Mouse (Mus musculus) intestine, embryonic 15.5 days (tissue): Measurements from ENCODE around the gene 4833427G06Rik. TPM values are rescaled to one million over a fixed set of nuclear protein-coding genes. Genes with fewer than 3 reads are reported as not detected.

Experiments used
- ATAC-seq: fragments of 200-750 bp; cut with Nextera tagmentation; 2 replicates; pipeline ENCODE4 v1.8.0; 2017; ENCODE audit warnings: moderate TSS enrichment, moderate library complexity
- H3K27ac ChIP-seq: fragments of 300-500 bp; sonication (generic); 2 replicates; pipeline ENCODE4 v1.5.1; 2015; ENCODE audit warnings: mild to moderate bottlenecking, inconsistent platforms
- H3K27me3 ChIP-seq: fragments of 300-500 bp; sonication (generic); replicated peaks from 2 replicates; pipeline ENCODE4 v1.6.1; 2015; ENCODE audit warnings: inconsistent platforms
- H3K36me3 ChIP-seq: fragments of 300-500 bp; sonication (generic); 2 replicates; pipeline ENCODE4 v1.6.1; 2015; ENCODE audit warnings: inconsistent platforms
- H3K4me1 ChIP-seq: fragments of 300-500 bp; sonication (generic); replicated peaks from 2 replicates; pipeline ENCODE4 v1.6.1; 2015; ENCODE audit warnings: inconsistent platforms
- H3K4me2 ChIP-seq: fragments of 300-500 bp; sonication (generic); replicated peaks from 2 replicates; pipeline ENCODE4 v1.6.1; 2015; ENCODE audit warnings: mild to moderate bottlenecking, inconsistent platforms
- H3K4me3 ChIP-seq: fragments of 300-500 bp; sonication (generic); replicated peaks from 2 replicates; pipeline ENCODE4 v1.5.1; 2015; ENCODE audit warnings: inconsistent platforms
- H3K9ac ChIP-seq: fragments of 300-500 bp; sonication (generic); 2 replicates; pipeline ENCODE4 v1.6.1; 2015; ENCODE audit warnings: inconsistent platforms
- H3K9me3 ChIP-seq: fragments of 300-500 bp; sonication (generic); 2 replicates; pipeline ENCODE4 v1.6.1; 2016; ENCODE audit warnings: inconsistent platforms
- WGBS: fragments of 180-500 bp; shearing (Covaris S2); methylation state at CpG from one replicate; pipeline ENCODE4 v1.1.7; 2015; 5-methylcytosine and 5-hydroxymethylcytosine counted together
- microRNA counts: library from miRNA; unstranded; fragments of <30 nt; microRNA quantifications from one replicate; lab custom pipeline; 2016
- polyA plus RNA-seq: library from polyadenylated mRNA; unstranded; fragments of >200 nt; fragmentation: Nextera tagmentation; extraction: Ambion mirVana; gene quantifications from 2 replicates; pipeline ENCODE4 v1.2.1, GENCODE M21; 2015

The 4833427G06Rik gene
- polyA plus RNA-seq, 1 experiment from 2014 or later = not detected

DNA sequence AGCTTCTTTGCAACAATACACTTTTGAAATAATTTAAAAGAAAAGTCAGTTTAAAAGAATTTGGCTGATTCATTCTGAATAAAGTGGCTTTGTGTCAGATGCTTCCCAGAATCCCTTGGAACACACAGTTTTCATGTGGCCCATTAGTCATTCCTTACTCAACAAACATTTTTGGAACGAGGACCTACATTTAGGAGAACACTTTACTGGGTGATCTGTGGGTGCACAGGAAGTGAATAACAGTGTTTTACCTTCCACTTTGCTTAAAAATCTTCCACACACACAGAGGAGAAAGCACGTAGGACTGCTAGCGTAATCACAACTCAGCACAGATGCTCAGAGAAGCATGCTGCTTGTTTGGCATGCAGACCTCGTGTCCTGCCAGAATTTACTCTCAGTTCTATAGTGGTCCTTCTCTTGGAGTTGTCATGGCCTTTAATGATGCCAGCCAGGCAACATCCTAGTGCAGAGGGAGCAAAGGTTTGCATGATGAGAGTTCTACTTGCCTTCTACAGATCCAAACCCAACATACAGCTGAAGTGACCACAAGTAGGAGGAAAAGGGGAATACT lies 42.8 kb downstream of the 4833427G06Rik start:
- H3K27me3 ChIP-seq = no peaks in the 10 kb centered on the region
- H3K9me3 ChIP-seq = no peaks in the 10 kb centered on the region
- no peaks in the 10 kb centered on the region for H3K4me1 ChIP-seq
- ATAC-seq = no peak
- WGBS = 61% methylated on average over 4 of the region's 4 CpGs
- no peak overlapping the region for H3K9ac ChIP-seq
- H3K36me3 ChIP-seq = no peaks in the 10 kb centered on the region
- H3K27ac ChIP-seq = no peak overlapping the region
- no peak overlapping the region for H3K4me2 ChIP-seq
- no peak overlapping the region for H3K4me3 ChIP-seq

DNA sequence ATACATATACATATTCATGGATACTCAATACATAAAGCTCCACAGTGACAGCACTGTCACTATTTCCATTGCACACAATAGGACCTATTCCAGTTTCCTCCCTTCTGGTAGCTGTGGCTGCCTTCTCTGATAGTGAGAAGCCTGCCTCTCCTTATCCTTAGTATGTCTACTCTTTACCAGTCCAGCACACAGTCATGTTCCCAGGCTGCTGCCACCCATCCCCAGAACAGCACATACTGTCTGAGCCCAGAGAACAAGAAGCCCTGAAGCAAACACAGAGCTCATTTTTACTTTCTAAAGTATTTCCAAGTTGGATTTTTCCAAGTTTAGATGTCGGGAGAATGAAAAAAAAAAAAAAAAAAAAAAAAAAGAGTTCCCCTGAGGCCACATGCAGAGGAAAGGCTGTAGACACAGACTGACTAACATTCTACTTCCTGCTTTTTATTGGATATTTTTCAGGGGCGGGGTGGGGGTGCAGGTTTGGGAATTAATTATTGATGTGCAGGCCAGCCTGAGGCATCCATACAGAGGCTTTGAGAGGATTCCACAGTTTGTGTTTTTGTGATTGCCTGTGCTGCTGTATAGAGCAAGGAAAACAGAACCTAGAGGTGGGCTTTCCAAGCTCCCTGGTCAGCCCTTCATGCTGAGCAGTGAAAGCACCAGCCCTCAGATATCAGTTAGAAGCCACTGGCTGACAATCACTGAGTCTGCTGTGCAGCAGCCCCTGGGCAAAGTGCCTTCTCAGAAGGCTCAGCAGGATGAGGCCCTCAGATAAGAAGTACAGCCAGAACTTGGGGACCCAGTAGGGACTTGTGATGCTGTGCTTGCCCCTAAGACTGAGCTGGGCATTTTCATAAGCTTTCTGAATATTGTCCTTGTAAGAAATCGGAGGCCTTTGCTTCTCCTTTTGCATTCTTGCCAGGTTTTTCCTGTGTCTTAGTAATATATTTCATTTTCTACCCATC lies 45.2 kb downstream of the 4833427G06Rik start:
- no peak overlapping the region for H3K4me2 ChIP-seq
- H3K36me3 ChIP-seq = no peaks in the 10 kb centered on the region
- H3K9me3 ChIP-seq = no peaks in the 10 kb centered on the region
- H3K27me3 ChIP-seq = no peaks in the 10 kb centered on the region
- 65% methylated on average over 3 of the region's 3 CpGs for WGBS
- H3K4me3 ChIP-seq = no peak overlapping the region
- H3K27ac ChIP-seq = no peak overlapping the region
- no peak for ATAC-seq
- H3K4me1 ChIP-seq = no peaks in the 10 kb centered on the region
- H3K9ac ChIP-seq = no peak overlapping the region

DNA sequence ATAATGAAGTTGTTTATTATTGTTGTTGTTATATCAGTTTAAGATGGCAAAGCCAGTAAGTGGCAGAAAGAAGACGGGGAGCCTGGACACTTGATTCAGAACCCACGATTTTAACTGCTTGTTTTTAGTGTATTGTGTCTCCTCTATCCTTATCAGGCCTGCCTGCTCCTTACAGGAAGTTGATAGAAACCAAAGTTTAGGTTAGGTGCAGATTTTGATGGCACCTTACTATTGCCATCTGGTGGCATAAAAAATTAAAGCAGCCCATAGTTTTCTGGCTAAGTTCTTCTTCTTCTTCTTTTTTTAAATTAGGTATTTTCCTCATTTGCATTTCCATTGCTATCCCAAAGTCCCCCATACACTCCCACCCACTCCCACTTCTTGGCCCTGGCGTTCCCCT lies 49.7 kb downstream of the 4833427G06Rik start:
- 68% methylated on average over 3 of the region's 3 CpGs for WGBS
- Histone ChIP-seq H3K4me1 (no peaks in the 10 kb centered on the region), H3K27me3 (no peaks in the 10 kb centered on the region), H3K9me3 (no peaks in the 10 kb centered on the region), H3K4me3 (no peak overlapping the region), H3K9ac (no peak overlapping the region), H3K27ac (no peak overlapping the region), H3K36me3 (no peaks in the 10 kb centered on the region), H3K4me2 (no peak overlapping the region)
- no peak for ATAC-seq

DNA sequence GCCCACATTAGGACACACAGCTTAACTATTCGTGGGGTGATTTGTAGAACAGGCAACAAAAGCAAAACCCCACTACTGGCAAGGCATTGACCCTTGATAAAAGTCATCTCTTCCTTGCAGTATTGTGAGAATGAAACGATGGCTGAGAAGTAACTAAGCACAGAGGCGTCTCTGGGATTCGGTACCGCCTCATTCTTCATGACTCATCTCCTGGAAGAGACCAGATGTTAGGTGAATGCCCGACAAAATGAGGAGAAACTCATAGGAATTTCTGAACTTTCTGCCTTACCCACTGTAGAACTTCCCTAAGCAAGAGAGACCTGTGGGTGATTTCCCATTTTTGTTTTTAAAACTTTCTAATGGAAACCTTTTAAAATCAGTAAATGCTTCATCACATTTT lies 59.7 kb downstream of the 4833427G06Rik start:
- no peaks in the 10 kb centered on the region for H3K9me3 ChIP-seq
- 73% methylated on average over 6 of the region's 6 CpGs for WGBS

DNA sequence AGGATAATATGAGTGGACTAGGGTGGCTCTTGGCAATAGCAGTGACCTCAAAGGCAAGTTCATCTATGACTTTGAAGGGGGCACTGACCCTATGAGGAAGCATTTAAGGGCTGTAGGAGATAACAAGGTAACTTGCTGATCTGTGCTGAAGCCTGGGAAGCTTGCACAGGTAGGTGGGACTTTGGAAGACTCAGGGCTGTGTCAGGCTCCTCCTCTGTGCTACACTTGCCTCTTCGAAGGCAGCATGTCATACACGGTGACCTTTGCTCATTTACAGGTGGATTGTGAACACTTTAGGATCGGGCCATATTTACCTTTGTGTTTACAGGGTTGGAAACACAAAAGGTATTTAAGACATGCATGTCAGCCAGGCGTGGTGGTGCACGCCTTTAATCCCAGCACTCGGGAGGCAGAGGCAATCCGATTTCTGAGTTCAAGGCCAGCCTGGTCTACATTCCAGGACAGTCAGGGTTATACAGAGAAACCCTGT lies 60.3 kb downstream of the 4833427G06Rik start:
- no peaks in the 10 kb centered on the region for H3K4me1 ChIP-seq
- H3K4me2 ChIP-seq = no peak overlapping the region
- no peak overlapping the region for H3K9ac ChIP-seq
- H3K27ac ChIP-seq = no peak overlapping the region
- no peak; the same call in 1 of the 2 replicates for ATAC-seq
- 78% methylated on average over 7 of the region's 7 CpGs for WGBS
- H3K4me3 ChIP-seq = no peak overlapping the region
- H3K36me3 ChIP-seq = no peaks in the 10 kb centered on the region
- no peaks in the 10 kb centered on the region for H3K9me3 ChIP-seq
- H3K27me3 ChIP-seq = no peaks in the 10 kb centered on the region

More for the DNA sequence above, 59.7 kb downstream of the 4833427G06Rik start:
- H3K4me2 ChIP-seq = no peak overlapping the region
- H3K4me3 ChIP-seq = no peak overlapping the region
- ATAC-seq = no peak
- no peaks in the 10 kb centered on the region for H3K27me3 ChIP-seq
- no peaks in the 10 kb centered on the region for H3K36me3 ChIP-seq
- H3K9ac ChIP-seq = no peak overlapping the region
- H3K27ac ChIP-seq = no peak overlapping the region
- H3K4me1 ChIP-seq = no peaks in the 10 kb centered on the region

DNA sequence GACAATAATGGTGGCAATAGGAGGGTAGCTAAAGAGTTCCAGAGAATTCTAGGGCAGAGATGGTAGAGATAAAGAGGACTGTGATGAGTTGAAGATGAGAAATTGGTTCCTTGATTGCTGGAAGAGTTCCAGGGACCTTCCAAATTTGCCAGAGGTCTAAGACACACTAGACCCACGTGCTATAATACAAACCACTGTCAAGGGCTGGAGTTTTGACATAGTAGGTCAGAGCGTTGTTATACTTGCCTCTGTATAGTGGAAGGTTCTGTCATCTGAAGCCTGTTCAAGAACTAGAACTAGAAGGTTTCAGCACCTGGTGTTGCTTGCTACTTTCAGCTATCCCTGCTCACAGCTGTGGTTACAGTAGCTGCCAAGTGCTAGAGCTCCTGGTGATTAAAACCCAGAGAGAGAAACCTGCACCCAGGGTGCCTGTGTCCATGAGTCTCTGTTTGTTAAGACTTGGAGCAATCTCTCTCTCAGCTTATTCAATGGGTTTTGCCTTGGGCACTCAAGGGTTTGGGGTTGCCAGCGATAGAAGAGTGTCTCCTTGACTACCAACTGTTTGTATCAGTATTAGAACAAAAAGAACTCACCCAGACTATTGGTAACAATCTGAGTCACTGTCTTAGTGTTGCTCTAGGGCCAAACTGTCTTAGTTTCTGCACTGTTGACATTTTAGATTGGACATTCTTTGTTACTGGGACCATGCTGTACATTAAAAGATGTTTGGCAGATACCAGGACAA lies 68.9 kb downstream of the 4833427G06Rik start:
- Histone ChIP-seq H3K36me3 (no peaks in the 10 kb centered on the region), H3K4me1 (no peaks in the 10 kb centered on the region), H3K4me2 (no peak overlapping the region), H3K27me3 (no peaks in the 10 kb centered on the region), H3K9ac (no peak overlapping the region), H3K4me3 (no peak overlapping the region), H3K27ac (no peak overlapping the region), H3K9me3 (no peaks in the 10 kb centered on the region)
- 73% methylated on average over 3 of the region's 3 CpGs for WGBS
- no peak for ATAC-seq

DNA sequence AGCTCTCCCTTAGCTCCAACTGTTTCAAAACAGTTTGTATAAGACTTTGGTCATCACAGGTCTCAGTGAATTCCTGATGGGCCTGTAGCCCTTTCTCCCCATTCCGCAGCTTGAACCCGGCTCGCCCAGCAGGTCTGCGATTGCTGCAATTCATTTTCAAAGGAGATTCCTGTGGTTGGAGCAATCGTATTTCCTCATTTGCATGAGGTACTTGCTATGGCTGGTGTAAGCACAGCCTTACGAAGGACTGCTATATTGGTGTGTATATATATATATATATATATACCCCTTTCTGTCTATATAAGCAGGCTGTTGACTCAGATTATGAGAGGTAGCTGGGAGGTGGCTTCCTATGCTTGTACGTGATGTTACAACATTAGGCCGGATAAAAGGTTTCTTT lies 69.6 kb downstream of the 4833427G06Rik start:
- 74% methylated on average over 8 of the region's 8 CpGs for WGBS
- ATAC-seq = no peak
- H3K4me2 ChIP-seq = no peak overlapping the region

DNA sequence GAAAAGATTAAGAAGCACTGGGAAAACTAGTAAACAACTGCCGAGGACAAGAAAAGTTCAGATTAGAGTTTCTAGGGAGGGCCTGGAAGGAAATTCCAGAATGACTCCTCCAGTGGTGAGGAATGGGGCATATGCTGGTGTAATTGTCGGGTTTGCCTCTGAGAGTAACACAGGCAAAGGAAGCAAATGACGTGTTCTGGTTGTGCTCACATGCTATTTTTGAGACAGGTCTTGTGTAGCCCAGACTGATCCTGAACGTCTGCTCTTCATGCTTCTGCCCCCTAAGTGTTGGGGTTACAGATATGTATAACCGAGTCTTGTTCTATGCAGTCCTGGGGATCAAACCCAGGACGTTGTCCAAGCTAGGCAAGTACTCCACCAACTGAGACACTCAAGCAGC lies 70.3 kb downstream of the 4833427G06Rik start:
- no peak overlapping the region for H3K27ac ChIP-seq
- no peak overlapping the region for H3K4me2 ChIP-seq
- H3K4me1 ChIP-seq = no peaks in the 10 kb centered on the region
- H3K9me3 ChIP-seq = no peaks in the 10 kb centered on the region
- H3K27me3 ChIP-seq = no peaks in the 10 kb centered on the region
- no peak for ATAC-seq
- no peaks in the 10 kb centered on the region for H3K36me3 ChIP-seq
- H3K9ac ChIP-seq = no peak overlapping the region
- H3K4me3 ChIP-seq = no peak overlapping the region
- WGBS = 53% methylated on average over 6 of the region's 6 CpGs

More for the DNA sequence above, 69.6 kb downstream of the 4833427G06Rik start:
- H3K9me3 ChIP-seq = no peaks in the 10 kb centered on the region
- H3K27ac ChIP-seq = no peak overlapping the region
- no peak overlapping the region for H3K9ac ChIP-seq
- H3K4me3 ChIP-seq = no peak overlapping the region
- no peaks in the 10 kb centered on the region for H3K36me3 ChIP-seq
- no peaks in the 10 kb centered on the region for H3K4me1 ChIP-seq
- H3K27me3 ChIP-seq = no peaks in the 10 kb centered on the region

MicroRNA genes within 50 kb of the gene (microRNA counts, 519-probe panel; counts per million panel counts)
- microRNA mmu-miR-34b-3p (lab: Ali Mortazavi, UCI) (2,311 counts per million, percentile 60 among the panel's probes with 10 or more counts), microRNA mmu-miR-34b-5p (lab: Ali Mortazavi, UCI) (2,276 counts per million, percentile 58 among the panel's probes with 10 or more counts), microRNA mmu-miR-34c (lab: Ali Mortazavi, UCI) (3,650 counts per million, percentile 89 among the panel's probes with 10 or more counts)

Other genes with a start within 250 kb of the 4833427G06Rik start
- gene Sik2, start 93.0 kb downstream of the 4833427G06Rik start, polyA plus RNA-seq = 13.0 and 14.6 TPM in 2 replicates
- gene Btg4, start 41.2 kb downstream of the 4833427G06Rik start, polyA plus RNA-seq = not detected in 2 replicates
- gene Layn, start 25.0 kb downstream of the 4833427G06Rik start, polyA plus RNA-seq = 3.7 and 4.3 TPM in 2 replicates
- gene Gm32742, start 63.4 kb upstream of the 4833427G06Rik start, polyA plus RNA-seq = 0.01 TPM in 1 of 2 replicates, not detected in the other
- 0.10 and 0.20 TPM in 2 replicates for gene Pou2af1, start 111.6 kb upstream of the 4833427G06Rik start, polyA plus RNA-seq
- 2.1 and 2.6 TPM in 2 replicates for gene Colca2, start 176.5 kb upstream of the 4833427G06Rik start, polyA plus RNA-seq
- gene 1810046K07Rik, start 226.8 kb upstream of the 4833427G06Rik start, polyA plus RNA-seq = not detected in 2 replicates